Mouse (Mus musculus): ENCODE measurements around the gene Cnot11. TPM values are rescaled to one million over a fixed set of nuclear protein-coding genes. Genes with fewer than 3 reads are reported as not detected.
A peak's percentile ranks its signal among the peaks of the same experiment; 100 is the strongest.

The Cnot11 gene
- polyA plus RNA-seq, 1 experiment from 2014 or later = 29.0 TPM

GRCm38 (mm10) chr1:39564603-39565002 lies 29.8 kb downstream of the Cnot11 start:
- TF ChIP-seq CTCF (IDR thresholded peaks at IDR 0.05; ENCODE audit: low read depth) = no peak
- 58% methylated on average over 3 of the region's 3 CpGs for WGBS
- DNase-seq (no peak), ATAC-seq (ENCODE audit: insufficient read depth) (no peak)
- Histone ChIP-seq H3K9ac (no peak overlapping the region), H3K4me2 (no peak overlapping the region), H3K36me3 (ENCODE audit: insufficient read depth) (peaks cover 43% of the 10 kb centered on the region), H3K9me3 (ENCODE audit: low read depth, low read length) (no peaks in the 10 kb centered on the region), H3K4me3 (ENCODE audit: low read depth, low read length) (no peak overlapping the region), H3K27ac (ENCODE audit: low read depth) (no peak overlapping the region), H3K27me3 (ENCODE audit: insufficient read depth, low read length) (no peaks in the 10 kb centered on the region), H3K4me1 (ENCODE audit: insufficient read depth) (no peaks in the 10 kb centered on the region)

- H3K4me3 ChIP-seq (ENCODE audit: low read depth, low read length) = no peak overlapping the region
- H3K27ac ChIP-seq (ENCODE audit: low read depth) = no peak overlapping the region
- no peak for TF ChIP-seq CTCF (IDR thresholded peaks at IDR 0.05; ENCODE audit: low read depth)
- H3K4me1 ChIP-seq (ENCODE audit: insufficient read depth) = no peaks in the 10 kb centered on the region
- peaks cover 21% of the 10 kb centered on the region; the same call in 1 of the 2 replicates for H3K36me3 ChIP-seq (ENCODE audit: insufficient read depth)
- no peak overlapping the region for H3K9ac ChIP-seq
- no peaks in the 10 kb centered on the region for H3K9me3 ChIP-seq (ENCODE audit: low read depth, low read length)
- no peak for DNase-seq
- no peaks in the 10 kb centered on the region for H3K27me3 ChIP-seq (ENCODE audit: insufficient read depth, low read length)
- no peak overlapping the region for H3K4me2 ChIP-seq
- no peak for ATAC-seq (ENCODE audit: insufficient read depth)
Measured at GRCm38 (mm10) chr1:39568079-39568478, 33.3 kb downstream of the Cnot11 start.

- 53% methylated on average over 6 of the region's 6 CpGs for WGBS
- ATAC-seq (ENCODE audit: insufficient read depth) (no peak), DNase-seq (no peak)
- H3K27me3 ChIP-seq (ENCODE audit: insufficient read depth, low read length) = no peaks in the 10 kb centered on the region
- no peak overlapping the region for H3K4me2 ChIP-seq
- H3K9me3 ChIP-seq (ENCODE audit: low read depth, low read length) = no peaks in the 10 kb centered on the region
- no peak overlapping the region for H3K27ac ChIP-seq (ENCODE audit: low read depth)
- no peak overlapping the region for H3K4me3 ChIP-seq (ENCODE audit: low read depth, low read length)
- H3K9ac ChIP-seq = no peak overlapping the region
- H3K4me1 ChIP-seq (ENCODE audit: insufficient read depth) = peaks cover 10% of the 10 kb centered on the region; the same call in 1 of the 2 replicates
- 0 out of 2 replicates have a peak, but pooled peaks cover 5% of the 10 kb centered on the region for H3K36me3 ChIP-seq (ENCODE audit: insufficient read depth)
- no peak for TF ChIP-seq CTCF (IDR thresholded peaks at IDR 0.05; ENCODE audit: low read depth)
Measured at GRCm38 (mm10) chr1:39571653-39572052, 36.9 kb downstream of the Cnot11 start.

- WGBS = 52% methylated on average over 7 of the region's 7 CpGs
Measured at GRCm38 (mm10) chr1:39573890-39574289, 39.1 kb downstream of the Cnot11 start.

GRCm38 (mm10) chr1:39575778-39576375 lies 41.1 kb downstream of the Cnot11 start:
- 5% methylated on average over 8 of the region's 8 CpGs for WGBS
- Histone ChIP-seq H3K9me3 (ENCODE audit: low read depth, low read length) (no peaks in the 10 kb centered on the region), H3K27me3 (ENCODE audit: insufficient read depth, low read length) (no peaks in the 10 kb centered on the region), H3K4me1 (ENCODE audit: insufficient read depth) (peaks cover 10% of the 10 kb centered on the region; the same call in 1 of the 2 replicates), H3K36me3 (ENCODE audit: insufficient read depth) (no peaks in the 10 kb centered on the region), H3K4me3 (ENCODE audit: low read depth, low read length) (peak overlapping the region; percentile 91), H3K4me2 (peak overlapping the region; percentile 92), H3K27ac (ENCODE audit: low read depth) (peak overlapping the region; percentile 99), H3K9ac (peak overlapping the region; percentile 92)
- DNase-seq (no peak), ATAC-seq (ENCODE audit: insufficient read depth) (no peak)
- no peak for TF ChIP-seq CTCF (IDR thresholded peaks at IDR 0.05; ENCODE audit: low read depth)

More at GRCm38 (mm10) chr1:39573890-39574289, 39.1 kb downstream of the Cnot11 start:
- Histone ChIP-seq H3K36me3 (ENCODE audit: insufficient read depth) (0 out of 2 replicates have a peak, but pooled peaks cover 5% of the 10 kb centered on the region), H3K4me1 (ENCODE audit: insufficient read depth) (peaks cover 10% of the 10 kb centered on the region; the same call in 1 of the 2 replicates), H3K9ac (no peak overlapping the region), H3K27me3 (ENCODE audit: insufficient read depth, low read length) (no peaks in the 10 kb centered on the region), H3K9me3 (ENCODE audit: low read depth, low read length) (no peaks in the 10 kb centered on the region), H3K27ac (ENCODE audit: low read depth) (no peak overlapping the region), H3K4me2 (peak overlapping the region; percentile 23), H3K4me3 (ENCODE audit: low read depth, low read length) (no peak overlapping the region)
- DNase-seq (peak; percentile 9), ATAC-seq (ENCODE audit: insufficient read depth) (no peak)
- TF ChIP-seq CTCF (IDR thresholded peaks at IDR 0.05; ENCODE audit: low read depth) = no peak

GRCm38 (mm10) chr1:39576431-39577243 lies 41.8 kb downstream of the Cnot11 start:
- no peaks in the 10 kb centered on the region for H3K36me3 ChIP-seq (ENCODE audit: insufficient read depth)
- H3K27ac ChIP-seq (ENCODE audit: low read depth) = peak overlapping the region; percentile 99
- H3K4me1 ChIP-seq (ENCODE audit: insufficient read depth) = peaks cover 10% of the 10 kb centered on the region; the same call in 1 of the 2 replicates
- no peak for TF ChIP-seq CTCF (IDR thresholded peaks at IDR 0.05; ENCODE audit: low read depth)
- H3K9me3 ChIP-seq (ENCODE audit: low read depth, low read length) = no peaks in the 10 kb centered on the region
- no peaks in the 10 kb centered on the region for H3K27me3 ChIP-seq (ENCODE audit: insufficient read depth, low read length)
- under 1% methylated on average over 87 of the region's 88 CpGs for WGBS
- peak overlapping the region; percentile 92 for H3K4me2 ChIP-seq
- peak overlapping the region; percentile 91 for H3K4me3 ChIP-seq (ENCODE audit: low read depth, low read length)
- H3K9ac ChIP-seq = peak overlapping the region; percentile 92
- ATAC-seq (ENCODE audit: insufficient read depth) = peak; percentile 79
- DNase-seq = peak; percentile 67

- WGBS = 0% methylated on average over 40 of the region's 49 CpGs
- Histone ChIP-seq H3K4me3 (ENCODE audit: low read depth, low read length) (peak within 1 kb of the TSS; percentile 91), H3K27me3 (ENCODE audit: insufficient read depth, low read length) (no peaks in the 10 kb centered on the region), H3K9ac (peak within 1 kb of the TSS; percentile 92), H3K27ac (ENCODE audit: low read depth) (peak within 1 kb of the TSS; percentile 99), H3K4me2 (peak within 1 kb of the TSS; percentile 92), H3K9me3 (ENCODE audit: low read depth, low read length) (no peaks in the 10 kb centered on the region), H3K4me1 (ENCODE audit: insufficient read depth) (peaks cover 10% of the 10 kb centered on the region; the same call in 1 of the 2 replicates), H3K36me3 (ENCODE audit: insufficient read depth) (no peaks in the 10 kb centered on the region)
- peak; percentile 97 for DNase-seq
- ATAC-seq (ENCODE audit: insufficient read depth) = peak; percentile 97
- no peak for TF ChIP-seq CTCF (IDR thresholded peaks at IDR 0.05; ENCODE audit: low read depth)
Measured at GRCm38 (mm10) chr1:39577253-39577705, 42.5 kb downstream of the Cnot11 start, which contains the start of gene Rnf149. Gene Rnf149, minus strand, starts transcription at chr1:39577405.

Data from lung, embryonic 14.5 days (tissue).